Mouse (Mus musculus): ENCODE results near the gene Kif26b.

The Kif26b gene

DNA sequence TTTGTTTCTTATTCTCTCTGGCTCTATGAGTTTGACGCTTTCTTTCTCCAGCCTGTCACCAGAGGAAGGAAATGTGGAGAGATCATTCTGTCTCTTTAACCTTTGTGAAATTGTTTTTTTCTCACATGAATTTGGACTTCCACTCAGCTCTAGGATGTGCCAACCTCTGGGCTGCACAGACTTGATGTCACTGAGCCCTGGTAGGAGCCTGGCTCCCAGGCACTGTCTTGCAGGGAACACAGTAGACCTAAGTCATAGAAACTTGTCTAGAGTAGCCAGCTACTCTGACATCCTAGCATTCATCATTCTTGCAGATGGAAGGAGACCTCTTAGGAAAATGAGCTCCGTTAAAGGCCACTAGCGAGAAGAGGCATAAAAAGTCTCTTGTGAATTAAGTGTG lies 298.3 kb downstream of the Kif26b start:
- in situ Hi-C loops (cut with MboI; ENCODE audit: low sequenced_read_pairs): no loop called here

GRCm38 (mm10) chr1:178829456-178829855 lies 300.5 kb downstream of the Kif26b start:
- in situ Hi-C loops (cut with MboI; ENCODE audit: low sequenced_read_pairs): no loop called here

GRCm38 (mm10) chr1:178832571-178832970 lies 303.6 kb downstream of the Kif26b start:
- in situ Hi-C loops (cut with MboI; ENCODE audit: low sequenced_read_pairs): no loop called here

GRCm38 (mm10) chr1:178835805-178836204 lies 306.9 kb downstream of the Kif26b start:
- in situ Hi-C loops (cut with MboI; ENCODE audit: low sequenced_read_pairs): no loop called here

DNA sequence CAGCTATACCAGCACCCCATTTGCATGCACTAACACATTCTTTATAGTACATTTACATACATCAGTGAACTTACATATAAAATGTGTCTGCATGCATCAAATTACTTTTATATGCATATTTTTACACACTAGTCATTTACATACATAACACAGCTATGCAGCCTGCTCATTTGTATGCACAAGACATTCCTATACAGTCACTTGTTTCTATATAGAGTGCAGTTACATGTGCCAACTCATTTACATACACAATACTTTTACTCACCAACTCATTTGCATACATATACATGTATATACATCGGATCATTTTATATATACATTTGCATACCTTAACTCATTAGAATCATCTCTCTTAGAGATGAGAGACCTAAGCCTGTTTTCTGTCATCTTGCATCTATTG lies 308.1 kb downstream of the Kif26b start:
- in situ Hi-C loops (cut with MboI; ENCODE audit: low sequenced_read_pairs): no loop called here

DNA sequence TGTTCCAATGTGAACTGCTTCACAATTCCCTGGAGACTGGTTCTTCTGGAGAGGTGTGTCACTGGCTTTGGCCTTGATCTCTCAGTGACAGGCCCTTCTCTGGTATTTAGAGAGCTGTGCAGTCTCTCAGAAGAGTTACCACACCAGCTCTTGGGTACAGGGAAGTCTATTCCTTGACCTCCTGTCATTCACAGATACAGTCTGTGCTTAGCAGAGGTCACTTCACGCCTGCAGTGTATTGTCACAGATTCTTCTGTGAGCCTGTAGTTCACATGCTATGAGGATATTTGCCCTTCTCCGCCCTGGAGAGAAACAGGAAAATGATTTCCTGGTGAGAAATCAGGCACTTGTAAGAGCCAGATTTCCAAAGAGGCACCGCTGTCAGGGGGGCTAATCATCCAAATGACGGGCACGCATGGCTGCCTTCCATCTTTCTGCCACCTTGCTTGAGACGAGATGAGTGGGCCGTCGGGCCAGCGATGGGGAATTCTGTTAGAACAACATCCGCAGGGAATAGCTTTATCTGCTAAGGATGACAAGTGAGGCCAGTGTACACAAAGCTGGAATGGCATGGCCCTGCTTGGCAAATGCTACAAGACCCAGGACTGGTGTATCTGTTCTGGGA lies 309.9 kb downstream of the Kif26b start:
- in situ Hi-C loops (cut with MboI; ENCODE audit: low sequenced_read_pairs): no loop called here

- in situ Hi-C loops (cut with MboI; ENCODE audit: low sequenced_read_pairs): no loop called here
Measured at GRCm38 (mm10) chr1:178840311-178840710, 311.4 kb downstream of the Kif26b start.

DNA sequence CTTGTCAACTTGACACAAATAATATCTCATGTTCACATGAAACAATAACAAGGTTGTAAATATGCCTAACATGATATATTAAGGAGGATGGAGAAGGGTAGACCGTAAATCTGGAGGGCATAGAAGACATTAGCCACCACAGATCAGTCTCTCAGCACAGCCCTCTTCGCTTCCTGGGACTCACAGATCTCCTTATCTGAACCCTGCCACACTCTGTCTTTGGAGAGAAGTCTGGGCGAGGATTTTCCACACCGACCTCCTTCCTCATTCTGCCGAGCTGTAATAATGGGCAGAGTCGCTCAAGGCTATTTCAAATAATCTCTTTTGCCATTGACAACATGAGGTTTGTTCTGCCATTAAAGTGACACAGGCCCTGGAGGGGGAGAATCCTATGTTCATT lies 315.9 kb downstream of the Kif26b start:
- in situ Hi-C loops (cut with MboI; ENCODE audit: low sequenced_read_pairs): no loop called here

GRCm38 (mm10) chr1:178847569-178847968 lies 318.6 kb downstream of the Kif26b start:
- in situ Hi-C loops (cut with MboI; ENCODE audit: low sequenced_read_pairs): no loop called here

DNA sequence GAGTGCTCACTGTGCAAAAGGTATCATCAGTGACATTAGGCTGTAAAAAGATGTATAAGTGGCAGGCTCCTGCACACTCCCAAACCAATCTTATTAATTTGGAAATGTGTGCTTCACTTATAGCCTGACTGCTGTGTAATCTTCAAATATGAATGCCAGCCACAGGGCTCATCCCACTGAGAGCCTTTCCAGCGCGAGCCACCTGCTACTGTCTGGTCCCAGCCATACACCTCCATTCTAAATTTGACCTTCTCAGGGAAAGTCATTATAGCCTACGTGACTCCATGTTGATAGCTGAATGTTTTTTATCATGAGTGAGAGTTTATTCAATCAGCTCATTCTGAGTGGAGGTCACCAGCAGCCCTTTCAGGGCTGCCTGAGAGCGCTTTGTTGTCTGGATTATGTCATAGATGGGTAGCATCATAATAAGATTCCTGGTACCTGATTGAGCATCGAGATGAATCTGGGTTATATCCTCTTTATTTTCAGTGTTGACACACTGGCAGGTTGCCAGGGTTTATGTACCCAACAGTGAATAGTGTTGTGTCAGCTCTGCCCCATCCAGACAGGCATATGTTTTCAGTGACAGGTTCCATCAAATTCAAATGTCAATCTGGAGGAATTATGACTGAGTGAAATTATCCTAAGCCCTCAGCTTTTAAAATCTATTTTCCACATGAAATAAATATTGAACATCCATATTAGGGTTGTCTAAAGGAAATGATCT lies 319.6 kb downstream of the Kif26b start:
- in situ Hi-C loops (cut with MboI; ENCODE audit: low sequenced_read_pairs): no loop called here

GRCm38 (mm10) chr1:178850569-178850968 lies 321.6 kb downstream of the Kif26b start:
- in situ Hi-C loops (cut with MboI; ENCODE audit: low sequenced_read_pairs): no loop called here

DNA sequence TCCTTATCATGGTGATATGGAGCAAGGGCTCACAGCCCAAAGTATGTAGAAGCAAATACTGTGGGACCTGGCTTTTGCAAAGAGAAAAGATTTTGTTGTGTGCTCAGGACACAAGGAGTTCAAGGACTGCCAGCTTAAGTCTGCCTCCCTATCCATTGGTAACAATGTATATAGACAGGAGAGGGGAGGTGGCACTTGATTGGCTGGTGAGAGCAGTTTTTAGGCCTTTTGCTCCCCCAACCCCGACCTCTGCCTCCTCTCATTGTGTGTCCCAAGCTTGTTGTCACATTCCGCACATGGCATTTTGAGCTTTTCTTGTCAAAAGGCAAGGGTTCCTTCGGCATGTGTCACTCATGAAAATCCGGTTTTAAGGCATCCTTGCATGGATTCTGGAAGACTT lies 326.0 kb downstream of the Kif26b start:
- in situ Hi-C loops (cut with MboI; ENCODE audit: low sequenced_read_pairs): no loop called here

DNA sequence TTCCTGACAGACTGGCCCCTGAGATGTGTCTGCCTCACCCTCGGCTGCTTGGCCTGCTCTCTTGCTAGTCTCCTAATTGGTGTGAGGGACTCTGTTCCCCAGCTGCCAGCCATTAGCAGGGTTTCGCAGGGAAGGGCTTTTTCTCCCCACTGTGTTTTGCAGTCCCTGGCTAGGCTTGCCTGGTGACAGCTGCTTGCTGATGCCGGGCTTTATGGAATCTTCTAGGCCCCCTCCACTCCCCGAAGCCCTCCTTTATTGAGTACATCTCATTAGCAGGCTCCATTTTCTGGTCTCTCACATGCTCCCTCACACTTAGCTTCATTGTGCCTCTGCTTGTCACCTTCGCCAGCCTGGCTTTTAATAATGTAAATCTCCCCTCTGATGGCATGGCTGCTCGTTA lies 327.0 kb downstream of the Kif26b start:
- in situ Hi-C loops (cut with MboI; ENCODE audit: low sequenced_read_pairs): no loop called here

- in situ Hi-C loops (cut with MboI; ENCODE audit: low sequenced_read_pairs): no loop called here
Measured at GRCm38 (mm10) chr1:178860671-178861391, 331.9 kb downstream of the Kif26b start.

GRCm38 (mm10) chr1:178861392-178861762 lies 332.5 kb downstream of the Kif26b start:
- in situ Hi-C loops (cut with MboI; ENCODE audit: low sequenced_read_pairs): no loop called here

- in situ Hi-C loops (cut with MboI; ENCODE audit: low sequenced_read_pairs): no loop called here
Measured at GRCm38 (mm10) chr1:178863756-178864155, 334.8 kb downstream of the Kif26b start.

- in situ Hi-C loops (cut with MboI; ENCODE audit: low sequenced_read_pairs): no loop called here
Measured at GRCm38 (mm10) chr1:178864297-178864696, 335.4 kb downstream of the Kif26b start.

GRCm38 (mm10) chr1:178866757-178867156 lies 337.8 kb downstream of the Kif26b start:
- in situ Hi-C loops (cut with MboI; ENCODE audit: low sequenced_read_pairs): no loop called here

- in situ Hi-C loops (cut with MboI; ENCODE audit: low sequenced_read_pairs): no loop called here
Measured at GRCm38 (mm10) chr1:178871055-178871454, 342.1 kb downstream of the Kif26b start.

DNA sequence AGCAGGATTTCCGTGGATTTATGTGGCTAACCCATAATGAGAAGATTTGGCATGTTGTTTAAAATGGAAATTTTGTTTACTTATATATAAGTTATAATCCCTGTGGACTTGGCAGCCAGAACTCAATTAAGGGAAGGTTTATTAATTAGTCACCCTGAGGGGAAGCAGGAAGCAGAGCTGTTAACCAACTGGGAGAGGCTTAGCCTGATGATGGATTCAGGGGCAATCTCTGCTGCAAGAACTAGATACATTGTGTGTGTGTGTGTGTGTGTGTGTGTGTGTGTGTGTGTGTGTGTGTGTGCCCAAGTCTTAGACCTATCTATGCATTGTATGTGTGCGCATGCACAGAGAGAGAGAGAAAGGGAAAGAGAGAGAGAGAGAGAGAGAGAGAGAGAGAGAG lies 348.0 kb downstream of the Kif26b start:
- in situ Hi-C loops (cut with MboI; ENCODE audit: low sequenced_read_pairs): no loop called here

DNA sequence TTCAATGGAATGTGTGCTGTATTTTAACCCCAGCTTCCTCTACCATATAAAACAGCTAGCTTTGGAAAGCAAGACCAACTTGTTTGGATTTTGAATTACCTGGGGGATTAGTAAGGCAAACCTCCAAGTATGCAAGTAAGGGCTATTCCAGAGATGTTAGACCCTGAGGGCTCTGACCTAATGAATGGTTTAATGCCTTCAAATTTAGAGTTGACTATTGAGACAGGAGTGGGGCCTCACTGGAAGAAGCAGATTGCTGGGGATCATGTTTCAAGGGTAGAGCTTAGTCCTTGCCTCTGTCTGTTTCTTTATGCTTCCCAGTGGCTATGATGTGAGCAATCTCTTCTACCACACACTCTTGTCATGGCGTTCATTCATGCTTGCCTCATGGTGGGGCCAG lies 349.8 kb downstream of the Kif26b start:
- in situ Hi-C loops (cut with MboI; ENCODE audit: low sequenced_read_pairs): no loop called here

DNA sequence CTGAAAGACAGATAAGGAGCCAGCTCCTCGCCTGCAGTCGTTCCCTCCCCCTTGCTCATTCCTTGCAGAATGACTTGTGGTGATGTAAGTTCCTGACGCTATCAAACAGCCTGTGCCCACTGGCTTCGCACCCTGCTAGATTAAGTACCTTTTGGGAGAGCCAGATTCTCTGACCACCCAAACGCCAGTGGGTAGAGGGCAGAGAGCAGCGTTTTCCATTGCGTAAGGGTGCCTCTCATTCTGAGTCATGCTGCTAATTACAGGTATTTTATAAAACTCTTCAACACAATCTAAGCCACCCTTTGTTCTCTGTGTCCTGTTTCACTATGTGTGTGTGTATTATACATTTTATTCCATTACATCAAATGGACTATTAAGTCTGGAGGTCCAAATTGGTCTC lies 352.0 kb downstream of the Kif26b start:
- in situ Hi-C loops (cut with MboI; ENCODE audit: low sequenced_read_pairs): no loop called here
